Mouse (Mus musculus) MEL (cell line): ENCODE results near the gene C7.

ENCODE experiments used
- CHD1 ChIP-seq: IDR thresholded peaks from 2 replicates; pipeline ENCODE4 v1.6.1; 2012; ENCODE audit warnings: low read depth, mild to moderate bottlenecking, inconsistent platforms, low read length, improper control_type of control experiment
- E2F4 ChIP-seq: IDR thresholded peaks from 2 replicates; pipeline ENCODE4 v1.6.1; 2011; ENCODE audit warnings: low read depth, low read length, improper control_type of control experiment, borderline replicate concordance

DNA sequence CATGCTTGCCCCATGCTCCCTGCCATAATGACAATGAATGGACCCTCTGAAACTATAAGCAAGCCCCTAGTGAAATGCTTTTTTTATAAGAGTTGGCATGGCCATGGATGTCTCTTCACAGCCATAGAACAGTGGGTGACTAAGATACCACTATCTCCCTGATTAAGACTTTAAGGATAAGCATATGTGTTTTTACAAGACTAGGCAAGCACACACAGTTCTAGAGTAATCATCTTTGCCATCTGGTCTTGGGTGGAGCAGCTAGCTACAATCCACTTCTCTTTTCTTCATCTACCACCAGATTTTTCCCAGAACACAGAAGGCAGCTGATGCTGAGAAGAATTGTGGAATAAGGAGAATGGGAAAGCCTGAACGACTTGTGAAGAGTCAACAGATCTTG lies 17.7 kb upstream of the C7 start:
- TF ChIP-seq CHD1 (no peak), E2F4 (no peak)
